ENCODE assay signal across 9 mouse cellular contexts in genomic region chr17:25508860-25509577, GRCm38 (mm10). TPM values are rescaled to one million over a fixed set of nuclear protein-coding genes. Genes with fewer than 3 reads are reported as not detected.
A peak's percentile ranks its signal among the peaks of the same experiment; 100 is the strongest.
DNase-seq lines count a peak whose midpoint lies in the region; ATAC-seq and TF ChIP-seq lines count a peak whose summit lies in the region.
"Had no signal": no experiment of that assay in that cellular context is flagged by ENCODE, and none has a peak within 500 bp of the region (broad histone marks: within the 10 kb centered on the region; RNA-seq: fewer than 3 reads in every experiment).

No protein-coding gene starts in this region.

- H3K4me3 ChIP-seq in forebrain, embryonic 10.5 days: no peak overlapping the region
- H3K4me3 ChIP-seq in forebrain, embryonic 15.5 days: no peak overlapping the region
- no peak overlapping the region for H3K4me3 ChIP-seq in thymus, adult 2 months (ENCODE audit: control insufficient read depth, insufficient read depth, low read length)
- H3K4me3 ChIP-seq in kidney, postnatal 0 days (replicated peaks; ENCODE audit: low read depth, low read length): no peak overlapping the region
- H3K4me3 ChIP-seq in liver, embryonic 14.5 days (ENCODE audit: insufficient read depth in 1 of 2, low read depth in 2 of 2, low read length in 2 of 2): no peak overlapping the region

- no peaks in the 10 kb centered on the region for H3K36me3 ChIP-seq in forebrain, embryonic 10.5 days (replicated peaks)
- H3K36me3 ChIP-seq in forebrain, embryonic 15.5 days: no peaks in the 10 kb centered on the region
- no peaks in the 10 kb centered on the region for H3K36me3 ChIP-seq in thymus, adult 2 months (ENCODE audit: control insufficient read depth, insufficient read depth, low read length)
- H3K36me3 ChIP-seq in kidney, postnatal 0 days (ENCODE audit: insufficient read depth, low read length): no peaks in the 10 kb centered on the region
- no peaks in the 10 kb centered on the region for H3K36me3 ChIP-seq in liver, embryonic 14.5 days (replicated peaks; ENCODE audit: control insufficient read depth, insufficient read depth, low read depth)

- H3K4me1 ChIP-seq in forebrain, embryonic 10.5 days: 0 out of 2 replicates have a peak, but pooled peaks cover 3% of the 10 kb centered on the region
- H3K4me1 ChIP-seq in forebrain, embryonic 15.5 days: 0 out of 2 replicates have a peak, but pooled peaks cover 7% of the 10 kb centered on the region
- H3K4me1 ChIP-seq in thymus, adult 2 months (replicated peaks; ENCODE audit: control insufficient read depth, insufficient read depth, low read length): no peaks in the 10 kb centered on the region
- H3K4me1 ChIP-seq in kidney, postnatal 0 days (replicated peaks; ENCODE audit: insufficient read depth, low read length): no peaks in the 10 kb centered on the region
- H3K4me1 ChIP-seq in liver, embryonic 14.5 days (replicated peaks; ENCODE audit: control insufficient read depth in 2 of 2, insufficient read depth in 2 of 2, low read length in 1 of 2): no peaks in the 10 kb centered on the region

- no peak overlapping the region for H3K9ac ChIP-seq in forebrain, embryonic 15.5 days (replicated peaks)
- no peak overlapping the region for H3K9ac ChIP-seq in kidney, postnatal 0 days (ENCODE audit: low read depth, low read length)
- H3K9ac ChIP-seq in liver, embryonic 14.5 days (replicated peaks): no peak overlapping the region

- no peak for TF ChIP-seq POLR2A in thymus, adult 2 months (IDR thresholded peaks at IDR 0.05; ENCODE audit: control insufficient read depth, extremely low read depth, insufficient read depth, low read length, poor library complexity)

- no peak for ATAC-seq in forebrain, embryonic 15.5 days (replicated peaks)
- ATAC-seq in kidney, postnatal 0 days (replicated peaks; ENCODE audit: low FRiP score, low read depth): no peak
- ATAC-seq in liver, embryonic 14.5 days (ENCODE audit: insufficient read depth): no peak

- no peak for TF ChIP-seq CTCF in thymus, adult 2 months (IDR thresholded peaks at IDR 0.05; ENCODE audit: borderline replicate concordance, control insufficient read depth, extremely low read depth, insufficient read depth, low read length, poor library complexity)
- peak; percentile 60 for TF ChIP-seq CTCF in kidney, postnatal 0 days (IDR thresholded peaks at IDR 0.05; ENCODE audit: low read depth)
- TF ChIP-seq CTCF in liver, embryonic 14.5 days (IDR thresholded peaks at IDR 0.05; ENCODE audit: low read depth): peak; percentile 54

- WGBS in forebrain, embryonic 10.5 days: 61% methylated on average over 7 of the region's 7 CpGs
- WGBS in forebrain, embryonic 15.5 days: 57% methylated on average over 7 of the region's 7 CpGs
- WGBS in thymus, adult 2 months: 60% methylated on average over 7 of the region's 7 CpGs
- WGBS in kidney, postnatal 0 days: 53% methylated on average over 7 of the region's 7 CpGs
- WGBS in liver, embryonic 14.5 days (ENCODE audit: insufficient replicate concordance): 47% methylated on average over 7 of the region's 7 CpGs

- H3K27ac ChIP-seq in forebrain, embryonic 10.5 days: 0 out of 2 replicates have a peak overlapping the region, but pooled peaks have one; percentile 30
- H3K27ac ChIP-seq in forebrain, embryonic 15.5 days (replicated peaks): no peak overlapping the region
- H3K27ac ChIP-seq in thymus, adult 2 months (ENCODE audit: control insufficient read depth, insufficient read depth, low read length): no peak overlapping the region
- H3K27ac ChIP-seq in kidney, postnatal 0 days: no peak overlapping the region
- H3K27ac ChIP-seq in liver, embryonic 14.5 days: no peak overlapping the region

- H3K4me2 ChIP-seq in forebrain, embryonic 15.5 days (replicated peaks): no peak overlapping the region
- no peak overlapping the region for H3K4me2 ChIP-seq in kidney, postnatal 0 days (ENCODE audit: low read length)
- no peak overlapping the region for H3K4me2 ChIP-seq in liver, embryonic 14.5 days (ENCODE audit: low read depth)

- TF ChIP-seq EP300 in liver, embryonic 14.5 days (IDR thresholded peaks at IDR 0.05; ENCODE audit: low read depth): no peak

- peak; percentile 69 for DNase-seq in forebrain, embryonic 10.5 days (ENCODE audit: extremely low spot score, low spot score)
- DNase-seq in thymus, adult 2 months: peak; percentile 19
- no peak for DNase-seq in thymus, adult 18-20 months
- DNase-seq in embryo, embryonic 10.5 days (ENCODE audit: low spot score): peak; percentile 84
- DNase-seq in kidney, postnatal 0 days (ENCODE audit: low spot score): peak; percentile 38
- peak in 1 of 3 experiments; percentile 3 for DNase-seq in liver, embryonic 14.5 days (ENCODE audit: low read depth in 3 of 3, low spot score in 3 of 3)
- DNase-seq in telencephalon, adult 2 months (ENCODE audit: low read depth, low spot score): peak; percentile 29

- H3K9me3 ChIP-seq in forebrain, embryonic 10.5 days: no peaks in the 10 kb centered on the region
- H3K9me3 ChIP-seq in forebrain, embryonic 15.5 days: no peaks in the 10 kb centered on the region
- no peaks in the 10 kb centered on the region for H3K9me3 ChIP-seq in kidney, postnatal 0 days (replicated peaks; ENCODE audit: low read length)
- no peaks in the 10 kb centered on the region for H3K9me3 ChIP-seq in liver, embryonic 14.5 days (ENCODE audit: control insufficient read depth, low read length)

- peaks cover 15% of the 10 kb centered on the region; the same call in 1 of the 2 replicates for H3K27me3 ChIP-seq in forebrain, embryonic 10.5 days (ENCODE audit: poor library complexity, severe bottlenecking)
- no peaks in the 10 kb centered on the region for H3K27me3 ChIP-seq in forebrain, embryonic 15.5 days
- no peaks in the 10 kb centered on the region for H3K27me3 ChIP-seq in thymus, adult 2 months (ENCODE audit: control insufficient read depth, insufficient read depth, low read length)
- H3K27me3 ChIP-seq in kidney, postnatal 0 days (ENCODE audit: insufficient read depth, low read length): no peaks in the 10 kb centered on the region
- H3K27me3 ChIP-seq in liver, embryonic 14.5 days (ENCODE audit: control insufficient read depth, insufficient read depth, low read length): no peaks in the 10 kb centered on the region

RNA-seq across cellular contexts. Expression of gene Sstr5, which starts 11.9 kb away (rescaled TPM):
- polyA plus RNA-seq in forebrain, embryonic 10.5 days (2016; fragmentation: Nextera tagmentation; extraction: Ambion mirVana): 0.10 TPM in 1 of 2 replicates, not detected in the other
- 0.11 and 0.29 TPM in 2 replicates for polyA plus RNA-seq in forebrain, embryonic 15.5 days (2015; fragmentation: Nextera tagmentation; extraction: Ambion mirVana)
- polyA plus RNA-seq in thymus, adult 2 months (2012; rRNA removed): not detected in 2 replicates
- polyA plus RNA-seq in kidney, postnatal 0 days (2015; fragmentation: Nextera tagmentation; extraction: Ambion mirVana): not detected in 2 replicates
- polyA plus RNA-seq in liver, embryonic 14.5 days (2012; rRNA removed): 0.01 TPM in 1 of 2 replicates, not detected in the other
- polyA plus RNA-seq in liver, embryonic 14.5 days (2014; fragmentation: Nextera tagmentation; extraction: Ambion mirVana): not detected in 2 replicates
- polyA plus RNA-seq: stomach, embryonic 14.5 days had no signal

RNA-seq across cellular contexts. Expression of gene Tekt4, which starts 54.6 kb away (rescaled TPM):
- polyA plus RNA-seq in forebrain, embryonic 10.5 days (2016; fragmentation: Nextera tagmentation; extraction: Ambion mirVana): 0.18 TPM in 1 of 2 replicates, not detected in the other
- polyA plus RNA-seq in forebrain, embryonic 15.5 days (2015; fragmentation: Nextera tagmentation; extraction: Ambion mirVana): 1.00 and 1.9 TPM in 2 replicates
- 0.19 and 0.42 TPM in 2 replicates for polyA plus RNA-seq in thymus, adult 2 months (2012; rRNA removed)
- 0.14 TPM in 1 of 2 replicates, not detected in the other for polyA plus RNA-seq in kidney, postnatal 0 days (2015; fragmentation: Nextera tagmentation; extraction: Ambion mirVana)
- polyA plus RNA-seq in liver, embryonic 14.5 days (2012; rRNA removed): 0.07 TPM in 1 of 2 replicates, not detected in the other
- polyA plus RNA-seq in liver, embryonic 14.5 days (2014; fragmentation: Nextera tagmentation; extraction: Ambion mirVana): 0.13 TPM in 1 of 2 replicates, not detected in the other
- polyA plus RNA-seq: stomach, embryonic 14.5 days had no signal

Comparison
In these comparisons a context has a peak if more than half of its experiments do, and no peak if none do; other contexts are left out.
1. DNase-seq: peak in forebrain, embryonic 10.5 days (single experiment), thymus, adult 2 months (single experiment), embryo, embryonic 10.5 days (single experiment), kidney, postnatal 0 days (single experiment) and telencephalon, adult 2 months (single experiment); none in thymus, adult 18-20 months (0 of 2).